In the genomic region with DNA sequence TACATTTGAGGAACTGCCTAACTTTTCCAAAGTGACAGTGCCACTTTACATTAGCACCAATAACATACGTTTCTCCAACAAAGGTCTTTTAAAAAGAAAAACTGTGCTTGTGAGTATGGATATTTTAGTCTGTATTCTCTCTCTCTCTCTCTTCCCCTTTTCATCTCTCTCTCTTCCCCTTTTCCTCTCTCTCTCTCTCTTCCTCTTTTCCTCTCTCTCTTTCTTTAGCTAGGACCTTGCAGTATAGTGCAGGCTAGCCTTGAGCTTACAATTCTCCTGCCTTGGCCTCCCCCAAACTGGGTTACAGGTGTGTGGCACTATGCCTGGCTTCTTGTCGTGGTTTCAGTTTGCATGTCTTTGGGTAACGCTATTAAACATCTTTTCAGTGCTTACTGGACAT, we compare ENCODE assay signal across 25 mouse cellular contexts.
"Had no signal": no experiment of that assay in that cellular context is flagged by ENCODE, and none has a peak within 500 bp of the region (broad histone marks: within the 10 kb centered on the region; RNA-seq: fewer than 3 reads in every experiment).

No protein-coding gene starts in this region.

- H3K27me3 ChIP-seq: heart, embryonic 12.5 days; hindbrain, embryonic 13.5 days; hindbrain, embryonic 15.5 days; kidney, embryonic 15.5 days; limb, embryonic 12.5 days; liver, embryonic 13.5 days had no signal

- H3K9ac ChIP-seq: heart, embryonic 12.5 days; hindbrain, embryonic 13.5 days; hindbrain, embryonic 15.5 days; kidney, embryonic 15.5 days; limb, embryonic 12.5 days; liver, embryonic 13.5 days had no signal

- H3K27ac ChIP-seq: heart, embryonic 10.5 days; hindbrain, embryonic 13.5 days; hindbrain, embryonic 15.5 days; hindbrain, postnatal 0 days; kidney, embryonic 15.5 days; layer of hippocampus, adult 2 months; left cerebral cortex, adult 2 months; limb, embryonic 10.5 days; limb, embryonic 12.5 days; liver, embryonic 13.5 days had no signal

- ATAC-seq: hindbrain, postnatal 0 days; intestine, embryonic 16.5 days had no signal

- H3K4me1 ChIP-seq: heart, embryonic 10.5 days; heart, embryonic 12.5 days; hindbrain, embryonic 13.5 days; hindbrain, embryonic 15.5 days; kidney, embryonic 15.5 days; limb, embryonic 12.5 days; liver, embryonic 13.5 days had no signal

- H3K36me3 ChIP-seq: heart, embryonic 10.5 days; heart, embryonic 12.5 days; hindbrain, embryonic 13.5 days; hindbrain, embryonic 15.5 days; kidney, embryonic 15.5 days; limb, embryonic 10.5 days; limb, embryonic 12.5 days; liver, embryonic 13.5 days had no signal

- H3K4me3 ChIP-seq: heart, embryonic 10.5 days; heart, embryonic 12.5 days; hindbrain, embryonic 13.5 days; hindbrain, embryonic 15.5 days; kidney, embryonic 15.5 days; layer of hippocampus, adult 2 months; left cerebral cortex, adult 2 months; limb, embryonic 10.5 days; limb, embryonic 12.5 days; liver, embryonic 13.5 days had no signal

- H3K4me2 ChIP-seq: heart, embryonic 12.5 days; hindbrain, embryonic 13.5 days; hindbrain, embryonic 15.5 days; kidney, embryonic 15.5 days; limb, embryonic 12.5 days; liver, embryonic 11.5 days; liver, embryonic 13.5 days had no signal

- H3K9me3 ChIP-seq: heart, embryonic 10.5 days; heart, embryonic 12.5 days; hindbrain, embryonic 13.5 days; hindbrain, embryonic 15.5 days; kidney, embryonic 15.5 days; limb, embryonic 10.5 days; limb, embryonic 12.5 days; liver, embryonic 13.5 days had no signal

- DNase-seq: gastrocnemius, postnatal 14 days; gastrocnemius, postnatal 36 days; heart, adult 18-20 months; heart, postnatal 10 days; heart, postnatal 36 days; kidney, adult 11 months; kidney, adult 2 months; kidney, adult 9 months; kidney, postnatal 10 days; kidney, postnatal 25 days; kidney, postnatal 4 days; liver; liver, embryonic 13.5 days had no signal
